Mouse (Mus musculus): Measurements from ENCODE around the gene Bbs1. TPM values are rescaled to one million over a fixed set of nuclear protein-coding genes. Genes with fewer than 3 reads are reported as not detected.
"Not testable (repeated sequence)": the region's sequence is repeated elsewhere in the genome, so short reads cannot be mapped to it uniquely, and the experiment has no call there.

Bbs1 gene
- polyA plus RNA-seq (2015; fragmentation: Nextera tagmentation; extraction: Ambion mirVana): 6.5 and 7.2 TPM in 2 replicates

DNA sequence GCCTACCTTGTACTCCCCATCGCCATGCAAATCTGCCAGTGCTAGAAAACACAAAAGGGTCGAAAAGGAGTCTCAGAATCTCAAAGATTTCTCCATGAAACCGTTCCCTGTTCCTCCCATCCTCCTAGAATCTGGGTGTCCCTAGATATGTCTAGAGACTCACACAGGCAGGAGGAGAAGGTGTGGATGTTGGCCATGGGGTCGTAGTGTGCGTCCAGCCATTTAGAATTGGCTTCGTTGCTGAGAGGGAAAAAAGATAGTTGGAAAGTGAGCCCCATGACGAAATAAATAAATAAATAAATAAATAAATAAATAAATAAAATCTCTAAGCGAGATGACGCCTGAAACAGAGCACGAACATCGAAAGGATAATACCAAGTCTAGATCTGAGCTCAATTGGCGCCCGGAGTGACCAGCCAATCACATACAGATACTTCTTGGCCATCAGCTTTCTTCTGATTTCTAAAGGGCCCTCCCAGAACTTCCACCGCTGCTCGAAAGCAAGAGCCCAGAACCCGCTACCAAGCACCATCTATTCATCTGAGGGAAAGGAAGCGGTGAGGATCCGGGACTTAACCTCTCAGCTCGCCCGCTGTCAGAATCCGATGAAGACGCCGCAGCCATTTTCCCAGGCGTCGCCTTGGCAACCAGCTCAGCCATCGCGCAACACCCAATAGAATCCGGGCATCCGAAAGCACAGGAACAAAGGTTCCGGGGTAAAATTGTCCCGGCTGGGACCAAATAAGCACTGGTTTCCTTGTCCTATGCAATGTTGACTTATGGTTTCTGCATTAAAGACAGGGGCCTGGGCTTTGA is at the start of gene Bbs1:
Gene Bbs1 (minus strand): TSS at position 650 of the 816 bp plus-strand sequence.
- Histone ChIP-seq H3K4me1 (ENCODE audit: insufficient read depth, low read length) (peaks cover 6% of the 10 kb centered on the region), H3K4me3 (ENCODE audit: low read length) (peak within 1 kb of the TSS; percentile 62), H3K9ac (replicated peaks; ENCODE audit: low read length) (peak within 1 kb of the TSS; percentile 57), H3K36me3 (ENCODE audit: insufficient read depth, low read length) (peaks cover 33% of the 10 kb centered on the region), H3K27ac (ENCODE audit: low read length) (no peak within 1 kb of the TSS), H3K9me3 (ENCODE audit: low read length) (no peaks in the 10 kb centered on the region), H3K4me2 (replicated peaks; ENCODE audit: low read depth, low read length) (peak within 1 kb of the TSS; percentile 72), H3K27me3 (ENCODE audit: insufficient read depth, low read length) (no peaks in the 10 kb centered on the region)
- peak; percentile 57 for ATAC-seq (ENCODE audit: low FRiP score, low TSS enrichment)
- 9% methylated on average over 31 of the region's 31 CpGs for WGBS

DNA sequence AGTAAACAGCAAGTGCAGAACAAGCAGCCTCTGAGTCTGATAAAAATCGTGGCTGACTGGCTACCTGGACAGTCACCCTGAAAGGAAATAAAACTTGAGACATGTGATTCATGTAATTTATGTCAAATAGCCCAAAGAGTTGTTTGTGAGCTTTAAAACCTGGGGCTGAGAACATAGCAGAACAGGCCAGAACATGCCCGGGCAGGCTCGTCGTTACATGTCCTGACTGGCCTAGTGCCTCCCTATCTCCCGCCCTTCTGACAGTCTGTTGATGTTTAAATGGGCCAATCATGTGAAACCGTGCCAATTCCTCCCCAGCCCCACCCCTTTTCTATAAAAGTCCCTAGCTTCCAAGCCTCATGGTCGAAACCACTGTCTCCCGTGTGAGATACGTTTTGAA is 42.2 kb upstream of the Bbs1 start:
- not testable (repeated sequence) for H3K4me2 ChIP-seq (replicated peaks; ENCODE audit: low read depth, low read length); H3K27me3 ChIP-seq (ENCODE audit: insufficient read depth, low read length); ATAC-seq (ENCODE audit: low FRiP score, low TSS enrichment); H3K4me3 ChIP-seq (ENCODE audit: low read length); H3K9ac ChIP-seq (replicated peaks; ENCODE audit: low read length); H3K9me3 ChIP-seq (ENCODE audit: low read length); H3K36me3 ChIP-seq (ENCODE audit: insufficient read depth, low read length)
- Histone ChIP-seq H3K4me1 (ENCODE audit: insufficient read depth, low read length) (peaks cover 14% of the 10 kb centered on the region; the same call in 1 of the 2 replicates), H3K27ac (ENCODE audit: low read length) (0 out of 2 replicates have a peak overlapping the region, but pooled peaks have one; percentile 34)
- WGBS: 59% methylated on average over 9 of the region's 9 CpGs

DNA sequence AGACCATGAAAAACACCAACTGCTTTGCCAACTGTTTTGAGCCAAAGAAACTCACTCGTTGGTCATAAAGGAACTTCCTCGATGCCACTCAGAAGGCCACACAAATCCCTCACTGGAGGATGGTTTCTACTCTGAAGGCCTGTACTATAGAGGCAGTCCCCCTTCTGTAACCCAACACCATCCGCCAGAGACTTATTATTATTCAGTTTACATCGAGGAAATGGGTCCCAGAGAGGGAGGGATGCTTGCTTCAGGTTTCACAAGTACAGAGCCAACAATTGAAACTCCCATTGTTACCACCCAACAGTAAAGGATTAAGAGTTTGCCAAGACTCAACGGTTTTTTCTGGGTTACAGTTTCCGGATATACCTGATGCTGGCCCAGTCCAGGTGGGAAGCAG is 39.1 kb upstream of the Bbs1 start:
- Histone ChIP-seq H3K4me1 (ENCODE audit: insufficient read depth, low read length) (peaks cover 20% of the 10 kb centered on the region; the same call in 1 of the 2 replicates), H3K9ac (replicated peaks; ENCODE audit: low read length) (no peak overlapping the region), H3K9me3 (ENCODE audit: low read length) (no peaks in the 10 kb centered on the region), H3K27ac (ENCODE audit: low read length) (no peak overlapping the region), H3K27me3 (ENCODE audit: insufficient read depth, low read length) (no peaks in the 10 kb centered on the region), H3K4me2 (replicated peaks; ENCODE audit: low read depth, low read length) (no peak overlapping the region), H3K36me3 (ENCODE audit: insufficient read depth, low read length) (no peaks in the 10 kb centered on the region), H3K4me3 (ENCODE audit: low read length) (no peak overlapping the region)
- ATAC-seq (ENCODE audit: low FRiP score, low TSS enrichment): no peak
- 31% methylated on average over 6 of the region's 6 CpGs for WGBS

DNA sequence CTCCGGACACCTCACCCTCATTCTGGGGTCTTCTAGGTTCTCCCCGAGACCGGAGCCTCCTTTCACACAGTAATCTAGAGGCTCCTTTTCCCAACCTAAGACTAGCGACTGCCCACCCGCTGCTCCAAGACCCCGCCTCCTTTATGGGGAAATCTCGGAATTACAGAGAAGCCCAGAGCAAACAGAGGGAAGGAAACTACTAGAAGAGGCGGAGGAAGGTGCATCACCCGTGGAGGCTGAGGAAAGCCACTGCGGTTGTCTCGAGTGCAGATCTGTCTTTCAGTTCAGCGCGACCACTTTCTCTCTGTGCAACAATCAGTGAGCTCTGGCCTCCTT is 36.8 kb upstream of the Bbs1 start:
- H3K36me3 ChIP-seq (ENCODE audit: insufficient read depth, low read length): no peaks in the 10 kb centered on the region
- H3K4me1 ChIP-seq (ENCODE audit: insufficient read depth, low read length): peaks cover 18% of the 10 kb centered on the region; the same call in 1 of the 2 replicates
- WGBS: 2% methylated on average over 13 of the region's 13 CpGs
- peak overlapping the region; percentile 69 for H3K9ac ChIP-seq (replicated peaks; ENCODE audit: low read length)
- H3K27ac ChIP-seq (ENCODE audit: low read length): no peak overlapping the region
- H3K27me3 ChIP-seq (ENCODE audit: insufficient read depth, low read length): no peaks in the 10 kb centered on the region
- no peak; the same call in 1 of the 2 replicates for ATAC-seq (ENCODE audit: low FRiP score, low TSS enrichment)
- H3K4me2 ChIP-seq (replicated peaks; ENCODE audit: low read depth, low read length): peak overlapping the region; percentile 97
- peak overlapping the region; percentile 74 for H3K4me3 ChIP-seq (ENCODE audit: low read length)
- no peaks in the 10 kb centered on the region for H3K9me3 ChIP-seq (ENCODE audit: low read length)

DNA sequence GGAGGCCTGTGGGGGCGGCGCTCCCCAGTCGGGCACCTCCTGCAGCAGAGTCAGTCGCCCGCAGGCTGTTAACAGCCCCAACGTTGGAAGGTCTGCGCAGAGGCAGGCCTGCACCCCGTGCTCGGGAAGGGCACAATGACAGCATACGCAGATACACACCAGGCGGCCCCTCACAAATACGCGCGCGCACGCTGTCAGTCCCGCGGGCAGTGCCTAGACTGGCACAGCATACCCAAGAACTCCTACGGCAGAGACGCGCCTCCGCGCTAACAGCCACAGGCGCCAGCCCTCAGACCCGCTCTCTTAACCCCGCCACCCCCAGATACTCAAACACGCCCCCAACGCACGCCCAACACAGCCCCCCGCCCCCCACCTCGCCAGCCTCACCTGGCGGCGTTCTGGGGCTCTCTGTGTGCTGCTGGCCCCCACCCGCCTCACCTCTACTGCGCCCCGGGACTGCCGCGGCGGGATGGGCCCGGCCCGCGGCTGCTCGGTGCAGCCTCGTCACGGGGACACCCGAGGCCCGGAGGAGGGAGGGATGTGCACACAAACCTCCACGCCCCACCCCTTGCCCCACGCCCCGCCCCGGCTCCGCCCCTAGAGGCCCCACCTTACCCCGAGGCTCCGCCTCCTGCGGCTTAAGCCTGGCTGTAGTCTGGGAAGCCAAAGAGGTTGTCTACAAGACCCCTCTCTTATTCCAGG is 36.3 kb upstream of the Bbs1 start, which contains the start of gene Peli3:
Gene Peli3 (minus strand): TSS at position 577 of the 702 bp plus-strand sequence.
- H3K27ac ChIP-seq (ENCODE audit: low read length): no peak within 1 kb of the TSS

DNA sequence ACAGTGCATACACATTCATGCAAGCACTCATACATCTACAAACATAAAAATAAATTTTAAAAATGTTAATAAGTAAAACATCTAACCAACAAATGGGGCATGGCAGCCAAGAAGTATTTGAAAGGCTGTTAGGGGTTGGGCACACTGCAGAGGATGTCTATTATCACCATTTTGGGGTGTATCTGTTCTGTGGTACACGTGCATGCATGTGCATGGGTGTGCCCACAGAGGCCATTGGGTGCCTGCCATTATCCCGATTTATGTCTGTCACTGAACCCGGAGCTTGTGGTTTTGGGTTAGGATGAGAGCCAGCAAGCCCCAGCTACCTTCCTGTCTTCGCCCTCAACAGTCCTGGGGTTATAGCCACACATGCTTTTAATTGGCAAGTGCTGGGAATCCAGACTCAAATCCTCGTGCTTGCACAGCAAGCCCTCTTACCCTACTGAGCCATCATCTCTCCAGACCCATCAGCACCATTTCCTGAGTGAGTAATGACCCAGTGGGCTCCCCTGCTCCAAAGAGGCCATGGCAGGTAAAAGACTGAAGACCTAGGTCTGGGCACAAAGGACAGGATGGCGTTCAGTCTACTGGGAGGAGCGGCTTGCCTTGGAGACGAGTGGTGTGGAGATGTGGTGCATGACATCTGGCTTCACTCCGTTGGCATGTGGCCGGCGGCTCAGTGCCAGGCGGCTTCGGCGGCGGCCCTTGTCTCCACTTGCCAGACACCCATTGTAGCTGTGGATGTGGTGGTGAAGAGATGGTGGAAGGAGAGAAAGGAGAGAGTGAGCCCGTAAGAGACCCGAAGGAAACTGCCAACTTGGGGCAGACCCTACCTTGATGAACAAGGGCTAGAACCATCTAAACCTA is 31.2 kb upstream of the Bbs1 start:
- Histone ChIP-seq H3K9me3 (ENCODE audit: low read length) (no peaks in the 10 kb centered on the region), H3K4me3 (ENCODE audit: low read length) (no peak overlapping the region), H3K9ac (replicated peaks; ENCODE audit: low read length) (no peak overlapping the region), H3K36me3 (ENCODE audit: insufficient read depth, low read length) (no peaks in the 10 kb centered on the region), H3K4me1 (ENCODE audit: insufficient read depth, low read length) (peaks cover 4% of the 10 kb centered on the region; the same call in 1 of the 2 replicates), H3K27ac (ENCODE audit: low read length) (no peak overlapping the region), H3K4me2 (replicated peaks; ENCODE audit: low read depth, low read length) (no peak overlapping the region), H3K27me3 (ENCODE audit: insufficient read depth, low read length) (no peaks in the 10 kb centered on the region)
- 87% methylated on average over 17 of the region's 17 CpGs for WGBS
- ATAC-seq (ENCODE audit: low FRiP score, low TSS enrichment): no peak

More for the DNA sequence above, 36.3 kb upstream of the Bbs1 start, which contains the start of gene Peli3:
- peak within 1 kb of the TSS; percentile 74 for H3K4me3 ChIP-seq (ENCODE audit: low read length)
- peak within 1 kb of the TSS; percentile 97 for H3K4me2 ChIP-seq (replicated peaks; ENCODE audit: low read depth, low read length)
- H3K4me1 ChIP-seq (ENCODE audit: insufficient read depth, low read length): peaks cover 15% of the 10 kb centered on the region; the same call in 1 of the 2 replicates
- H3K36me3 ChIP-seq (ENCODE audit: insufficient read depth, low read length): no peaks in the 10 kb centered on the region
- ATAC-seq (ENCODE audit: low FRiP score, low TSS enrichment): peak; percentile 96
- under 1% methylated on average over 46 of the region's 55 CpGs for WGBS
- H3K9me3 ChIP-seq (ENCODE audit: low read length): no peaks in the 10 kb centered on the region
- peak within 1 kb of the TSS; percentile 69 for H3K9ac ChIP-seq (replicated peaks; ENCODE audit: low read length)
- no peaks in the 10 kb centered on the region for H3K27me3 ChIP-seq (ENCODE audit: insufficient read depth, low read length)

DNA sequence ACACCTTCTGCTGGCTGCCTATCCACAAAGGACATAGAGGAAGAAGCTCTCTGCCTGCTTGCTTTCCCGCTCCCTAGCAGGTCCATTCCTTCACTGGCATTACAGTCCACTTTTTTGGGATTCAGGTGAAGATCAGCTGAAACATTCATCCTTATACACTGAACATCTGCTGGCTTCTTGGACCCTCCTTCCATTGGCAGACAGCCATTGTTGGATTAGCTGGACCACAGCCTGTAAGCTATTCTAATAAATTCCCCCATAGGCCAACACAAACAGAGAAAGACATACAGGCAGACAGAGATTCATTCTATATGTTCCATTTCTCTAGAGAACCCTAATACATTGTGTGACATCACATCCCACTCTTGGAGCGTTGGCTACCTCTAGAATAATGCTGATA is 30.5 kb upstream of the Bbs1 start:
- no peak overlapping the region for H3K4me3 ChIP-seq (ENCODE audit: low read length)
- H3K36me3 ChIP-seq (ENCODE audit: insufficient read depth, low read length): no peaks in the 10 kb centered on the region
- WGBS: 80% methylated on average over 2 of the region's 2 CpGs
- no peaks in the 10 kb centered on the region for H3K4me1 ChIP-seq (ENCODE audit: insufficient read depth, low read length)
- H3K27me3 ChIP-seq (ENCODE audit: insufficient read depth, low read length): no peaks in the 10 kb centered on the region
- no peak overlapping the region for H3K9ac ChIP-seq (replicated peaks; ENCODE audit: low read length)
- no peak overlapping the region for H3K4me2 ChIP-seq (replicated peaks; ENCODE audit: low read depth, low read length)
- no peak overlapping the region for H3K27ac ChIP-seq (ENCODE audit: low read length)
- ATAC-seq (ENCODE audit: low FRiP score, low TSS enrichment): no peak
- no peaks in the 10 kb centered on the region for H3K9me3 ChIP-seq (ENCODE audit: low read length)

DNA sequence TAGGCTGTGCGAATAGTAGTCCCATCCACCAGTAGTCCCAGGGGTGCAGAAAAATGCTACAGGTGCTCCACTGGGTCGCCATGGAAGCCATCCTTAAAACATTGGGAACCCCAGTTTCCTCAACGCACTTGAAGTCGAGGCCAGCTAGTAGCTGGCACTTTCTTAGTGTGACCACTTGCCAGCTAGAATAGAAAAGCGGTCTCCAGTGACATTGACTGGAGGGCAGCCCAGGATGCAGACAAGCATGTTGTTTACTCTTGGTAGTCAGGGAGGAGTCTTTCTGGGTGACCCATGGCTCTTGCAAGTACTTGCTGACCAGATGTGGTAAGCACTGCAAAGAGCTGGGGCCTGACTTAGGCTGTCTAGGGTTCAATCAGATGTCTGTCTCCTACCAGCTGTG is 22.4 kb upstream of the Bbs1 start:
- Histone ChIP-seq H3K36me3 (ENCODE audit: insufficient read depth, low read length) (peaks cover 7% of the 10 kb centered on the region), H3K9ac (replicated peaks; ENCODE audit: low read length) (peak overlapping the region; percentile 78), H3K27me3 (ENCODE audit: insufficient read depth, low read length) (no peaks in the 10 kb centered on the region), H3K4me1 (ENCODE audit: insufficient read depth, low read length) (peaks cover 15% of the 10 kb centered on the region), H3K4me2 (replicated peaks; ENCODE audit: low read depth, low read length) (peak overlapping the region; percentile 70), H3K27ac (ENCODE audit: low read length) (peak overlapping the region; percentile 74), H3K4me3 (ENCODE audit: low read length) (peak overlapping the region; percentile 72), H3K9me3 (ENCODE audit: low read length) (no peaks in the 10 kb centered on the region)
- WGBS: 61% methylated on average over 5 of the region's 5 CpGs
- peak; percentile 13 for ATAC-seq (ENCODE audit: low FRiP score, low TSS enrichment)

DNA sequence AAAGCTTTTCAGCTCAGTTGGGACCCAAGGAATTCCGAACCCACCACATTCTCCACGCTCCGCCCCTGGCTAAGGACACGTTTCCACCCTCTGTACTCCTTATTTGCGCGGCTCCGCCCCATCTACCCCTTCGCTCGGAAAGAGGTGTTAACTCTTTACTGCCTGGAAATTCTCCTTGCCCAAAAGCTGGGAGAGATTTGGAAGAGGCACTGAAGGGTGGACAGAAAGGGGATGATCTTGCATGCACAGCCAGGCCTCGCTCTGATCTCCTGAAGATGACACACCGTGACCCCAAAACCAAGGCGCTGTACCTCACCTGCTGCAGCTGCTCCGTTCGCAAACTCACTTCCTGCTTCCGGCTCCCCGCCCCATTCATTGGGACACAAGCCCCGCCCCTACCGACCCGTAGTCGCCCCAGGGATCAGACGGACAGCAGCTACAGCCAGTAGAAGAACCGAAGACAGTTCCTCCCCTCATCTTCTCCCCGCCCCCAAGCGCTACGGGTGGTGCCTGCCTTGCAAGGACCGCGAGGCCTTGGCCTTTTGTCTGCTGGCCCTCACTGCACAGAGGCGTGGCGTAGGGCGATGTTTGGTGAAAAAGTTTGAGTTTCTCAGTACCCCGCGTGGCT is 21.6 kb upstream of the Bbs1 start, which contains the start of gene Dpp3:
Gene Dpp3 (minus strand): TSS at position 384 of the 628 bp plus-strand sequence.
- H3K4me2 ChIP-seq (replicated peaks; ENCODE audit: low read depth, low read length): peak within 1 kb of the TSS; percentile 70

More for the DNA sequence above, 21.6 kb upstream of the Bbs1 start, which contains the start of gene Dpp3:
- peaks cover 15% of the 10 kb centered on the region for H3K4me1 ChIP-seq (ENCODE audit: insufficient read depth, low read length)
- H3K4me3 ChIP-seq (ENCODE audit: low read length): peak within 1 kb of the TSS; percentile 72
- peak; percentile 99 for ATAC-seq (ENCODE audit: low FRiP score, low TSS enrichment)
- peaks cover 14% of the 10 kb centered on the region for H3K36me3 ChIP-seq (ENCODE audit: insufficient read depth, low read length)
- 0% methylated on average over 32 of the region's 32 CpGs for WGBS
- H3K27ac ChIP-seq (ENCODE audit: low read length): peak within 1 kb of the TSS; percentile 74
- H3K9me3 ChIP-seq (ENCODE audit: low read length): no peaks in the 10 kb centered on the region
- H3K9ac ChIP-seq (replicated peaks; ENCODE audit: low read length): peak within 1 kb of the TSS; percentile 78
- H3K27me3 ChIP-seq (ENCODE audit: insufficient read depth, low read length): no peaks in the 10 kb centered on the region
